Mouse (Mus musculus): ENCODE data around the gene C2cd2l. TPM values are rescaled to one million over a fixed set of nuclear protein-coding genes. Genes with fewer than 3 reads are reported as not detected.
A peak's percentile ranks its signal among the peaks of the same experiment; 100 is the strongest.

C2cd2l gene
- polyA plus RNA-seq, 1 experiment from 2014 or later: 27.3 TPM

- Histone ChIP-seq H3K9ac (no peak overlapping the region), H3K9me3 (no peaks in the 10 kb centered on the region), H3K27ac (no peak overlapping the region), H3K36me3 (replicated peaks) (peaks cover 13% of the 10 kb centered on the region), H3K4me3 (no peak overlapping the region), H3K4me1 (peaks cover 29% of the 10 kb centered on the region), H3K27me3 (replicated peaks) (no peaks in the 10 kb centered on the region), H3K4me2 (no peak overlapping the region)
- no peak for ATAC-seq (replicated peaks)
- 87% methylated on average over 4 of the region's 4 CpGs for WGBS
These were observed 50.1 kb downstream of the C2cd2l start for GRCm38 (mm10) chr9:44269973-44270372.

DNA sequence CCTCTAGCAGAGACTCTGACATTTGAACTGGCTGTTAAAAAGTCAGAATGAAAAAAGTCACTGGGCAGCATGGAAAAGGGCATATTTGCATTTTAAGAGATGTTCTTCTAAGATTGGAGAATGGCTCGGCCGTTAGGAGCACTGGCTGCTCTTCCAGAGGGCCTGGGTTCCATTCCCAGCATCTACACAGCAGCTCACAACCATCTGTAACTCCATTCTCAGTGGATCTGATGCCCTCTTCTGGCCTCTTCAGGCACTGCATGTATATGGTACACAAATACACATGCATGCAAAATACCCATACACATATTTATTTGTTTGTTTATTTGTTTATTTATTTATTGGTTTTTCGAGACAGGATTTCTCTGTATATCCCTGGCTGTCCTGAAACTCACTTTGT, 51.0 kb downstream of the C2cd2l start:
- H3K27me3 ChIP-seq (replicated peaks): no peaks in the 10 kb centered on the region
- WGBS: 85% methylated on average over 3 of the region's 3 CpGs
- ATAC-seq (replicated peaks): no peak
- no peak overlapping the region for H3K9ac ChIP-seq
- H3K4me1 ChIP-seq: peaks cover 38% of the 10 kb centered on the region
- H3K36me3 ChIP-seq (replicated peaks): peaks cover 7% of the 10 kb centered on the region
- H3K27ac ChIP-seq: no peak overlapping the region
- no peak overlapping the region for H3K4me2 ChIP-seq
- no peak overlapping the region for H3K4me3 ChIP-seq
- H3K9me3 ChIP-seq: no peaks in the 10 kb centered on the region

DNA sequence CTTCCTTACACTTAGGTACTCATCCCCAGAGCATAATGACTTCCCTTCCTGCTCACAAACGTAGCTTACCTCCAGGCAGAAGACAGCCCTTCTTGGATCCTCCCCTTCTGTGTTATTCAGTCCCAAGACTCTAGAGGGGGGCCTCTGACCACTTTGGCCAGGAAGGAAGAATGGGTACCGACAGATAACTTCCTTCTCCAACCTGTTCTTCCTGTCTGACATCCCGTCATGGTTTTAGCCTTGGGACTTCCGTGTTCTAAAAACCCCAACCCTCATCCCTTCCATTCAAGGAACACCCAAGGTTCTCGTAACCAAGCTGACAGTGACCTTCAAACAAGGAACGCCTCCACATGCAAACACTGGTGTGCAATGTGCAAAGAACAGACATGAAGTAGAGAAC, 51.7 kb downstream of the C2cd2l start, which contains the start of gene Nlrx1:
Gene Nlrx1, minus strand, starts transcription at position 168 of the 400 bp plus-strand sequence.
- peak within 1 kb of the TSS; percentile 36 for H3K4me3 ChIP-seq
- peak within 1 kb of the TSS; percentile 71 for H3K27ac ChIP-seq
- no peak for ATAC-seq (replicated peaks)
- peak within 1 kb of the TSS; percentile 57 for H3K4me2 ChIP-seq
- H3K9me3 ChIP-seq: no peaks in the 10 kb centered on the region
- H3K36me3 ChIP-seq (replicated peaks): peaks cover 2% of the 10 kb centered on the region; the same call in 1 of the 2 replicates
- peak within 1 kb of the TSS; percentile 39 for H3K9ac ChIP-seq
- no peaks in the 10 kb centered on the region for H3K27me3 ChIP-seq (replicated peaks)
- H3K4me1 ChIP-seq: peaks cover 38% of the 10 kb centered on the region
- WGBS: 90% methylated on average over 6 of the region's 6 CpGs

DNA sequence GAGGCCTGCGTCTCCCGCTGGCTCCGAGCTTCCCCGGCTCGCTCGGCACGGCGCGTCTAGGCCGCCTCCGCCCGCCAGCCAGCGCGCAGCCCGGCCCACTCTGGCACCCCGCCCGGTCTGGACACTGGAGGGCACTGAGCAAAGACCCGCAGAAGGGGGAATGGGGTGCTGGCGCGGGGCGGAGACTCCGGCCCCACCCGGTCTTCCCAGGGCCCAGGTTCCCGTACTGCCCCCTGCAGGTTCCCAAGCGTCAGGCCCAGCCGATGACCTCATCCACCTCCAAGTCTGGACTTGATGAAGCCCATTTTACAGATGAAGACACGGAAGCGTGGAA, 52.1 kb downstream of the C2cd2l start:
- Histone ChIP-seq H3K27me3 (replicated peaks) (no peaks in the 10 kb centered on the region), H3K36me3 (replicated peaks) (no peaks in the 10 kb centered on the region), H3K4me2 (peak overlapping the region; percentile 57), H3K27ac (peak overlapping the region; percentile 71), H3K9me3 (no peaks in the 10 kb centered on the region), H3K9ac (peak overlapping the region; percentile 39), H3K4me3 (peak overlapping the region; percentile 36), H3K4me1 (peaks cover 38% of the 10 kb centered on the region)
- 5% methylated on average over 28 of the region's 28 CpGs for WGBS
- peak; percentile 62 for ATAC-seq (replicated peaks)

- Histone ChIP-seq H3K9me3 (no peaks in the 10 kb centered on the region), H3K4me1 (peaks cover 38% of the 10 kb centered on the region), H3K27me3 (replicated peaks) (no peaks in the 10 kb centered on the region), H3K4me2 (peak overlapping the region; percentile 57), H3K36me3 (replicated peaks) (no peaks in the 10 kb centered on the region), H3K9ac (peak overlapping the region; percentile 39), H3K4me3 (peak overlapping the region; percentile 36), H3K27ac (peak overlapping the region; percentile 71)
- 5% methylated on average over 23 of the region's 23 CpGs for WGBS
- ATAC-seq (replicated peaks): peak; percentile 17; the same call in 1 of the 2 replicates
These were observed 52.6 kb downstream of the C2cd2l start for GRCm38 (mm10) chr9:44267319-44268026.

- H3K4me2 ChIP-seq: no peak overlapping the region
These were observed 53.4 kb downstream of the C2cd2l start for GRCm38 (mm10) chr9:44266478-44267226.

GRCm38 (mm10) chr9:44261388-44261787, 58.7 kb downstream of the C2cd2l start:
- H3K27ac ChIP-seq: no peak overlapping the region
- 86% methylated on average over 14 of the region's 14 CpGs for WGBS
- no peak overlapping the region for H3K4me2 ChIP-seq
- no peaks in the 10 kb centered on the region for H3K36me3 ChIP-seq (replicated peaks)
- H3K4me3 ChIP-seq: no peak overlapping the region
- H3K27me3 ChIP-seq (replicated peaks): no peaks in the 10 kb centered on the region
- H3K9ac ChIP-seq: no peak overlapping the region
- no peak for ATAC-seq (replicated peaks)
- no peaks in the 10 kb centered on the region for H3K9me3 ChIP-seq
- peaks cover 19% of the 10 kb centered on the region for H3K4me1 ChIP-seq

More at GRCm38 (mm10) chr9:44266478-44267226, 53.4 kb downstream of the C2cd2l start:
- Histone ChIP-seq H3K4me1 (peaks cover 38% of the 10 kb centered on the region), H3K36me3 (replicated peaks) (no peaks in the 10 kb centered on the region), H3K9ac (no peak overlapping the region), H3K27me3 (replicated peaks) (no peaks in the 10 kb centered on the region), H3K27ac (peak overlapping the region; percentile 71), H3K9me3 (no peaks in the 10 kb centered on the region), H3K4me3 (no peak overlapping the region)
- ATAC-seq (replicated peaks): no peak
- WGBS: 39% methylated on average over 8 of the region's 8 CpGs

Small RNA genes within 50 kb of the gene (microRNA-seq; reads per million reads assigned to microRNA genes)
- gene Gm44335: not detected

Other genes starting within 250 kb of the C2cd2l start
- 0.08 and 0.13 TPM in 2 replicates for gene Mfrp, start 218.6 kb downstream of the C2cd2l start, polyA plus RNA-seq (2015; fragmentation: Nextera tagmentation; extraction: Ambion mirVana)
- 2.9 and 4.1 TPM in 2 replicates for gene C1qtnf5, start 213.0 kb downstream of the C2cd2l start, polyA plus RNA-seq (2015; fragmentation: Nextera tagmentation; extraction: Ambion mirVana)
- gene Gm49380, start 206.8 kb downstream of the C2cd2l start, polyA plus RNA-seq (2015; fragmentation: Nextera tagmentation; extraction: Ambion mirVana): 0.13 and 0.25 TPM in 2 replicates
- gene Rnf26, start 206.8 kb downstream of the C2cd2l start, polyA plus RNA-seq (2015; fragmentation: Nextera tagmentation; extraction: Ambion mirVana): 29.2 and 32.4 TPM in 2 replicates
- 11.7 and 11.9 TPM in 2 replicates for gene Mcam, start 185.8 kb downstream of the C2cd2l start, polyA plus RNA-seq (2015; fragmentation: Nextera tagmentation; extraction: Ambion mirVana)
- 24.4 and 26.2 TPM in 2 replicates for gene Cbl, start 86.2 kb downstream of the C2cd2l start, polyA plus RNA-seq (2015; fragmentation: Nextera tagmentation; extraction: Ambion mirVana)
- 0.61 TPM in 1 of 2 replicates, not detected in the other for gene Ccdc153, start 79.6 kb downstream of the C2cd2l start, polyA plus RNA-seq (2015; fragmentation: Nextera tagmentation; extraction: Ambion mirVana)
- gene Pdzd3, start 68.8 kb downstream of the C2cd2l start, polyA plus RNA-seq (2015; fragmentation: Nextera tagmentation; extraction: Ambion mirVana): 0.44 and 0.96 TPM in 2 replicates
- gene Nlrx1, start 51.7 kb downstream of the C2cd2l start, polyA plus RNA-seq (2015; fragmentation: Nextera tagmentation; extraction: Ambion mirVana): 4.8 and 5.1 TPM in 2 replicates
- 30.4 and 31.1 TPM in 2 replicates for gene Abcg4, start 31.7 kb downstream of the C2cd2l start, polyA plus RNA-seq (2015; fragmentation: Nextera tagmentation; extraction: Ambion mirVana)
- gene Hinfp, start 14.6 kb downstream of the C2cd2l start, polyA plus RNA-seq (2015; fragmentation: Nextera tagmentation; extraction: Ambion mirVana): 28.4 and 30.5 TPM in 2 replicates
- 36.5 and 36.9 TPM in 2 replicates for gene Dpagt1, start 5.7 kb upstream of the C2cd2l start, polyA plus RNA-seq (2015; fragmentation: Nextera tagmentation; extraction: Ambion mirVana)
- gene H2afx, start 14.4 kb upstream of the C2cd2l start, polyA plus RNA-seq (2015; fragmentation: Nextera tagmentation; extraction: Ambion mirVana): 121 and 132 TPM in 2 replicates
- 63.1 and 65.6 TPM in 2 replicates for gene Hmbs, start 23.9 kb upstream of the C2cd2l start, polyA plus RNA-seq (2015; fragmentation: Nextera tagmentation; extraction: Ambion mirVana)
- gene Vps11, start 41.4 kb upstream of the C2cd2l start, polyA plus RNA-seq (2015; fragmentation: Nextera tagmentation; extraction: Ambion mirVana): 43.3 and 45.7 TPM in 2 replicates
- 28.1 and 29.7 TPM in 2 replicates for gene Hyou1, start 59.2 kb upstream of the C2cd2l start, polyA plus RNA-seq (2015; fragmentation: Nextera tagmentation; extraction: Ambion mirVana)
- gene Slc37a4, start 76.6 kb upstream of the C2cd2l start, polyA plus RNA-seq (2015; fragmentation: Nextera tagmentation; extraction: Ambion mirVana): 44.6 and 44.9 TPM in 2 replicates
- 965 and 984 TPM in 2 replicates for gene Rps25, start 86.9 kb upstream of the C2cd2l start, polyA plus RNA-seq (2015; fragmentation: Nextera tagmentation; extraction: Ambion mirVana)
- gene Trappc4, start 87.3 kb upstream of the C2cd2l start, polyA plus RNA-seq (2015; fragmentation: Nextera tagmentation; extraction: Ambion mirVana): 317 and 321 TPM in 2 replicates
- gene Ccdc84, start 98.3 kb upstream of the C2cd2l start, polyA plus RNA-seq (2015; fragmentation: Nextera tagmentation; extraction: Ambion mirVana): 37.6 and 39.9 TPM in 2 replicates
- not detected in 2 replicates for gene Foxr1, start 120.9 kb upstream of the C2cd2l start, polyA plus RNA-seq (2015; fragmentation: Nextera tagmentation; extraction: Ambion mirVana)
- gene Upk2, start 134.7 kb upstream of the C2cd2l start, polyA plus RNA-seq (2015; fragmentation: Nextera tagmentation; extraction: Ambion mirVana): not detected in 2 replicates
- gene Bcl9l, start 162.5 kb upstream of the C2cd2l start, polyA plus RNA-seq (2015; fragmentation: Nextera tagmentation; extraction: Ambion mirVana): 12.5 and 13.0 TPM in 2 replicates
- not detected in 2 replicates for gene Cxcr5, start 241.6 kb upstream of the C2cd2l start, polyA plus RNA-seq (2015; fragmentation: Nextera tagmentation; extraction: Ambion mirVana)

Measured in midbrain, embryonic 15.5 days (tissue).